Mouse (Mus musculus) cerebellum, postnatal 36 days (tissue): Measurements from ENCODE around the gene Cyp46a1.
A peak's percentile ranks its signal among the peaks of the same experiment; 100 is the strongest.

Experiments
- DNase-seq, 2 experiments: peaks; one replicate each; pipeline ENCODE4 v3.0.0; 2021 to 2022; ENCODE audit warnings: mixed read lengths in 2 of 2

Cyp46a1 gene

DNA sequence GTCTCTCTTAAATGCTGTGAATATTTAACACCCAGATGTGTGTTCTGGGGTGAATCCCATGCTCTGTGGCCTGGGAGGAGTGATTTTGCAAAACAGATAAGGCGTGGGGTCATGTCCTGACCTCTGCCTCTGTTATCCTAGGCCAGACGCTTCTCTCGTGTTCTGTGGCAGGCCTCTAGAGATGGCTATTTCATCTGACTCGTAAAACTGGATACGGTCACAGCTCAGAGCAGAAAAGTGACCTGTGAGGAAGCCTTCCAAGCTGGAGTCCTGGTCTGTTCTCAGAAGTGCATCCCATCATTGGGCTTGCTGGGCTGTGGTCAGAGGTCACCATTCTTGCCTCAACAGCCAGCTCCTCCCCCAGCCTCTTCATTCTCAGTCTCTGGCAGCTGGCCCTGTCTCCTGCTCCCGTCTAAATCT lies 21.7 kb upstream of the Cyp46a1 start:
- DNase-seq, result no peak

DNA sequence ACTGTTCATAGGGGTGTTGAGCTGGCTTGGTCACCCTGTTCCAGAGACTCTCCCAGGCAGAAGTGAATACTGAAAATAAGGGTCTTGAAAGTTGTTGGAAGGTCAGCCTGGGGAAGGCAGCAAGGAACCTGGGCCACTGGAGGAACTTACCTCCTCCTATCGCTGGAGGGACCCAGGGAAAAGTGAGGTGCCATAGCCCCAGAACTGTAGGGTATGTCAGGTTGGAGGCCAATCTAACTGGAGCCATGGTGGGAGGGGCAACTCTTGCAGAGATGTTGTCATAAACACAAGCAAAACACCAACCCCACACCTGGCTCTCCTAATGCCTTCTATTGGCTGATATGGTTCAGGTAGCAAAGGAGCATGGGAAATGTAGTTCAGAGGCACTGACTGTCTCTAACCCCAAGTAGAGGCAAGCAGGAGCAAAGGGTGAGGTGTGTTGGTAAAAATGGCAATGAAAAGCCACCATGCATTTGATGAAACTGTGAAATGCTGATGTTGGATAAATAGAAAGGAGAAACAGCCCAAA lies 20.9 kb upstream of the Cyp46a1 start:
- DNase-seq, result no peak

DNA sequence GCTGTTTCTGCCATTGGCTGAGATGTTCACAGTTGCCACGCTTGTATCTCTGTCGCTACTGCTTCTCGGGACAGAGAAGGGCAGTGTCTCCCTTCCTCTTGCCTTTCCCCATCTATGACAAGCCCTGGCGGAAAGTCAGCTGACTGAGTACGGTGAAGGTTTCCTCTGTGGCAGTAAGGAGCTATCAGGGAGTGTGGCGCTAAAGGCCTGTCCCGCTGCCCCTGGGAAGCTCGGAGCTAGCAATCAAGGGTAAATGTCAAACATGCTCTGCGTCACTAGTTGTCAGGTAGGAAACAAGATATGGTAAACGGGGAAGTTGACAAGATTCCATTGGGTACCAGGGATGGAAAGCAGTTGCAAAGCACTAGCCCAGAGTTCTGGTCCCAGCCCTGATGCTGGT lies 18.4 kb upstream of the Cyp46a1 start:
- DNase-seq, result no peak

DNA sequence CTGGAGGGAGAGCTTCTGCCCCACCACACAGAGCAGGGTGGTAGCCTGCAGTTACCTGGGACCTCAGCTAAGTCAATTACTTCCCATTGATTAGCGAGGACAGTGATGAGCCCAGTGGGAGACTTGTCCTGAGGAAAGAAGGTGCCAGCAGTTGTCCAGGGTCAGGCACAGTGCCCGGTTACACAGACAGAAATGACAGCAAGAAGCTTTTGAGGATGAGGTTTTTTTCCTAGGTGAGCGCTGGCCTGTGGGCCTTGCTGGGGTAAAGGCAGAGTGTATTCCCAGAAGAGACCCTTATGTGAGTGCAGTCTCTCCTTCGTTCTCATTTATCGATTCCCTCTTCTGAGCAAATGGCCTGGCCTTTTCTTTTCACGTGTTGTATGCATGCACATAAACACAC lies 17.5 kb upstream of the Cyp46a1 start:
- DNase-seq, result no peak

DNA sequence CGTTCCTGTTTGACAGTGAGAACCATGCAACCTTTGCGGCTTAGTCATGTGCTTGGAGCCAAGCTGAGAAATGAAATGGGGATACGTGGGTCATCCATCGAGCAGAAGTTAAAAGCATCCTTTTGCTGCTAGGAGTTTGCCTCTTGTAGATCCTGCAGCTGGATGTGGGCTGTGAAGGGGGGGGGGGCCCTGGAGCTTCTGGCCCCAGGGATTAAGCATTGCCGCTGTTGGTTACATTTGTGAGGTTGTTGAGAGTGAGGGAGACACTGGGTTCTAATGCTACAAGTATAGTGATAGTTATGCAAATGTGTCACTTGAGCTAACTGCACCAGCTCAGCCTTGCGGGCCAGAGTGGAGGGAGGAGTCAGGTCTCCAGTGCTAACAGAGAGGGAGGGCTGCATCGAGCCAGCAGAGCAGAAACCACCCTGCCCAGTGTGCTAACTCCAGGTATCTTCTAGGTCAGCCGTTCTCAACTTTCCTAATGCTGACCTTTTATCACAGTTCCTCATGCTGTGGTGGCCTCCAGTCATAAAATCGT lies 16.9 kb upstream of the Cyp46a1 start:
- DNase-seq, result no peak

DNA sequence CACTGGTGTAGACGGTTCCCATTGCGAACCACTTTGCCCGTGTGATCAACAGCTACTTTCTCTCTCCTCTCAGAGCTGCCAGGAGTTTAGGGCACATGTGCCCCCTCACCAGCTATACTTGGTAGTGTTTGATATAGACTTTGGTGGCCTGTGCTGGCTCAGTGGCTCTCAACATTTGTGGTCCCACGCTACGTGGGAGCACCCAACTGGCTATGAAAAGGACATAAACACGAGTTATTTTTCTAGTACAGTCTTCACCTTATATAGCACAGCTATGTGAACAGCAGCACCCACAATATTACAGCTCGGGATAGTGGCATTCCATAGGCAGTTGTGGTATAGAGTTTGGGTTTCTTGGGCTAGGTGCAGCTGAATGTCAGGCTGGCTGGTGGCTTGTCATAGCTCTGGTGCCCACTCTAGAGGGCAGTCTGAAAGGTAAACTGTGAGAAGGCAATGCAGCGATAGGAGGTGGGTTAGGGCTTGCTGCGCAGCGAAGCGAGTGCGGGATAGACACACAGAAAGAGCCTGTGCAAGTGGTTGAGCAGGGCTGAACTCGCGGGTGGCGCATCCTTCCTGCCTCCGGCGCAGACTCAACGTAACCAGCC lies 16.3 kb upstream of the Cyp46a1 start:
- no peak for DNase-seq

DNA sequence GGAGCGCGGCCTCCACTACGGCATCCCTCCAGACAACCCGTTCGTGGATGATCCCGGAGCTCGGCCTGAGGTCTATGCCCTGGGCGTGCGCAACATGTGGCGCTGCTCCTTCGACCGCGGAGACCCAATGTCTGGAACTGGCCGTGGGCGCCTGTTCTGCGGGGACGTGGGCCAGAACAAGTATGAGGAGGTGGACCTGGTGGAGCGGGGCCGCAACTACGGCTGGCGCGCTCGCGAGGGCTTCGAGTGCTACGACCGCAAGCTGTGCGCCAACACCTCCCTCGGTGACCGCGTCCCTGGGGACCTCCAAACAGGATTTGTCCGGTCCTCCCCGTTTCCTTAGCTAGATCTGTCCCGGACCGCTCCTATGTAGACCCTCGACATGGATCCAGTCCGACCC lies 15.7 kb upstream of the Cyp46a1 start:
- DNase-seq, result no peak

DNA sequence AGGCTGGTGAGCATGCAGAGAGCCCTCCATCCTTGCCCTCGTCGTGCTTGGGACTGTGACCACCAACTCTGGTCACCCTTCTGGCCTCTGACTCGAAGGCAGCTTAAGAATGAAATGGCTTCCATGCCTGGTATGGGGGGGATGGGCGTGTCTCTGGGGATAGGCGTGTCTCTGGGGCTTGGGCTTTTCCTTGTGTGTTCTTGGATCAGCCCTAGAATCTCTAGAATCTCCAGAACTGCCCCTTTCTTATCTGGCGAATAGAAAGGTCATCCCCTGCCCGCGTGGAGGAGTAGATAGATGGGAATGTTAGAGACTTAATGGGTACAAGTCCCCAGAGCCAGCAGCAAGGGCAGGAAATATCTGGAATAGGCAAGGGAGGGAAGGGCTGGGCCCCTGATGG lies 14.1 kb upstream of the Cyp46a1 start:
- no peak for DNase-seq

DNA sequence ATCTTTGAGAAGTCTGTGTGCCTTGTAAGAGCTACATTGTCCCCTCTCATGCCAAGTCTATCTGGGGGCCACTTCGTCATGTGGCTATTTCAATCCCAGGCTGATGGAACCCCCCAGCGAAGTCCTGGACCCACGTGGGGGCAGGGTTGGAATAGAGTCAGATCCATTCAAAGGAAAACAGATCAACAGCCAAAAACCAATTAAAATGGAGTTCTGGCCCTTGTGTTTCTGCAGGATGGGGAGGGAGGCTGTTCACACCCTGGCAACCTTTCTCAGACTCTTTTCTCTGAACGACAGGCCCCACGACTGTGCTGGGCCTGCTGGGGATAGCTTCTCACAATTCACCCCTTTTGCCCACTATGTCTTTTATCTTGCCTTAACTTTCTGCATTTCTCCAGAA lies 7.8 kb upstream of the Cyp46a1 start:
- no peak for DNase-seq

DNA sequence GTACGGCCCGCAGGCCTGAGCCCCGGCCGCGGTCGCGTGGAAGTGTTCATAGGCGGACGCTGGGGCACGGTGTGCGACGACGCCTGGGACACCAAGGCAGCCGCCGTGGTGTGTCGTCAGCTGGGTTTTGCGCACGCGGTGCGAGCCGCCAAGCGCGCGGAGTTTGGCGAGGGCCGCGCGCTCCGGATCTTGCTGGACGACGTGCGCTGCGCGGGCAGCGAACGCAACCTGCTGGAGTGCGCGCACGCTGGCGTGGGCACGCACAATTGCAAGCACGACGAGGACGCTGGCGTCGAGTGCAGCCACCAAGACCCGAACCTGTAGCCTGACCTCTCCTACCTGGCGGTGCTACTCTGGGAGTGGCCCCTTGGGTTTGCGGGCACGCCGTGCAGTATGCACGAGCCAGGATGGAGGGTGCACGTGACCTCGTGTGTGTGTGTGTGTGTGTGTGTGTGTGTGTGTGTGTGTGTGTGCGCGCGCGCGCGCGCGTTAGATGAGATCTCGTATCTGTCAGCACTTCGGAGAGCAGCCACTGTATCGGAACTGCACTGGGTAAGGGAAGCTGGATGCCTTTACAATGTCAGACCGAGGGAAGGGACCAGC lies 6.2 kb upstream of the Cyp46a1 start:
- DNase-seq, result peak; percentile 25 to 52

DNA sequence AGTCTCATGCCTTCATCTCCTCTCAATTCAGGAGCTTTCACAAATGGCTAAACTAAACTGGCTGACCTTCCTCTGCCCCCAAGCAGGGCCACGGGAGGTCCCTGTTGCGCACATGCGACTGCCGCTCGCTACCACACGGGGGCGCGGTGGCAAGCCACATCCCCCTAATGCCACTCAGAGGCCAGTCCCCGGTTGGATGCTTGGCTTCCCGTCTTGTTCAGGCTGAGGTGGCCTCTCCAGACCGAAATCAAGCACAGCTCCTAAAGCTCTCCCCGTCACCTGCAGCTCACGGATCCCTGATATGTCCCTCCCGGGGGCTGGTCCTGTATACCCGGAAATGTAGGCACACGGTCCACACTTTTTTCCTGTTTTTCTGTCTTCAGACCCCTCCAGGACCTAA lies 1.1 kb upstream of the Cyp46a1 start:
- peak; percentile 84 to 88 for DNase-seq

DNA sequence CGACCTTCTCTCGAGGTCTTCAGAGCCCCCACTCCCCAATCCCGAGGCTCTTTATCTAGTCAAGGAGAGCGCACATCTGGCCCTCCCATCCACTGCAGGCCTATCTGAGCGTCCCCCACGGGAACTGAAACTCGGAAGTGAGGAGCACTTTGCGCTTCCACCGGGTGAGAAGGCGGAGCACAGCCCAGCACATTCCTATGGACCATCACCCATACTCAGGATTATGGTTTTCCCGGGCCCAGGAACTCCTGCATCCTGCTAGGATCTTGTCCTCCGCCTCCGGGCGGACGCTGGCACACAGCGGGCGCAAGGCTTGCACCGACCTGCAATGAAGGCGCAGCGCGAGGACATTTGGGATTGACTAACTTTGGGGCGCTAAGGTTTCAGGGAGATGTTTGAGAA lies 699 bp upstream of the Cyp46a1 start:
- no peak for DNase-seq

DNA sequence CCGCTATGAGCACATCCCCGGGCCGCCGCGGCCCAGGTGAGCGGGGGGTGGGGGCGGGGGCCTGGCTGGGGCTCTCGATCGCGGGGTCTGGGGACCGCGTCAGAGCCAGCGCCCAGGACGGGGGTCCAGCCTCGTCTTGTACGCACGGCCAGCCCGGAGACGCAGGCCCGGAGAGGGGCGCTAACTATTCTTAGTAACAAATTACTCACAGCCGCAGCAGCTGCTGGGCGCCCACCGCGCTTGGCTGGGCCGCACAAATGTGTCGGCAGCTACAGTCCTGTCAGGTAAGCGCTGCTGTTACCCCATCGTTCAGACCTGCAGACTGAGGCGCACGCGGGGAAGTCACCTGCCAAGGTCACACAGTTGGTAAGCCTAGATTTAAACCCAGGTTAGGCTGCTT lies 348 bp downstream of the Cyp46a1 start:
- DNase-seq, result peak in 1 of 2 experiments; percentile 31

DNA sequence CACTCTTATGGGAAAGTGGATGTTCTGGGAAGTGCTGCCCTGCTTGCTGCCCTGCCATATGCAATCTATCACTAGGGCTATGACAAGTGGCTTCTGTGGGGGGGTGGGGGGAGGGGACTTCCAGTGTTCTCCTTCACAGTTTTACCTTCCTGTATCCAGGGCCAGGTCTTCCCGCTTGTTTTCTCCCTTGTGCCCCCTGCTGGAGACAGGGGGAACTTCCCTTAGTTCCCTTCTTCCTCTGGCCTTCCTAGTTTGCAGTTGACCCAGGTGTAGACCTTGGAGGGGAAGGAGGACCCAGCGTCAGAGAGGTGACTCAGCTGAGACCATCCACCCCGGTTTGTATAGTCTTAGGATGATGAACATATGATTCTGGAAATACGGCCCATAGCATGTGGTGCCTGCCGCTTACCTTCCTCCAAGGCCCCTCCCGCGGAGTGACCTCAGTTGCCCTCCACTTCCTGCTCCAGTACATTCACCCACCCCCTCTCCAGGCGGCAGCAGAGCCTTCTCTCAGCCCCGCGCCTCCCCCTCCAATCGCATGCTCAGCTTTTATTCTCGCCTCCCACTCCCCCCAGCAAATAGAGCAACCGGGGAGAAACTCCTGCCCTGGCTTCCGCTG lies 4.5 kb downstream of the Cyp46a1 start:
- peak; percentile 54 to 55 for DNase-seq

DNA sequence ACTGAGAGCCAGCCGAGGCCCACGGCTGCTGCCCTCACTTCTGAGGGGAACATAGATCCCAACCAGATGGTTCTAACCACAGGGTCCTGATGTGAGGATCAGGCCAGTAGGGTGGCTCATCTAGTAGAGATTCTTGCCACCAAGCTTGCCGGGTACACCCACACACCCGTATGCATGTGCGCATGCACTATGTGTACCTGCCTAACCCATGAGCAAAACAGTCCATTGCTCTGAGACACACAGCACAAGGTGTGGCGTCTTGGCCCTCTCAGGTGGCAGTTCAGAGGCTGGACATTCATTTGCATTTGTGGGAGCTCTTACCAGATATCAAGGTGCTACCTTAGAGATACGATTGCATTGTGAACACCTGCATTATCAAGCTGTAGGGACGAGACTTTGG lies 14.0 kb downstream of the Cyp46a1 start:
- DNase-seq, result no peak

DNA sequence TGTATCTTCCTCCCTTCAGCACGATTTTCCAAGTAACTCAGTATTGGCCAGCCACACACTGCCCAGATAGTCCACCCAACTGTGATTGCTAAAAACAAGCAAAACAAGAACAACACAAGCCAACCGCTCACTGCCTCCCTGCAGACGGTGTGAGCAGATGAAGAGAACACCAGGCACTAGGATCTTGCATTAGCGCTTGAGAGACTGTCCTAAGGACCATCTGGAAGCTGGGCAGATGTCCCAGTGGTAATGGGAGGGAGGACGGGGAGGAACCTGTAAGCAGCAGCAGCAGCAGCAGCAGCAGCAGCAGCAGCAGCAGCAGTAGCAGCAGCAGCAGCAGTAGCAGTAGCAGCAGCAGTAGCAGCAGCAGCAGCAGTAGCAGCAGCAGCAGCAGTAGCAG lies 14.8 kb downstream of the Cyp46a1 start:
- DNase-seq, result no peak

DNA sequence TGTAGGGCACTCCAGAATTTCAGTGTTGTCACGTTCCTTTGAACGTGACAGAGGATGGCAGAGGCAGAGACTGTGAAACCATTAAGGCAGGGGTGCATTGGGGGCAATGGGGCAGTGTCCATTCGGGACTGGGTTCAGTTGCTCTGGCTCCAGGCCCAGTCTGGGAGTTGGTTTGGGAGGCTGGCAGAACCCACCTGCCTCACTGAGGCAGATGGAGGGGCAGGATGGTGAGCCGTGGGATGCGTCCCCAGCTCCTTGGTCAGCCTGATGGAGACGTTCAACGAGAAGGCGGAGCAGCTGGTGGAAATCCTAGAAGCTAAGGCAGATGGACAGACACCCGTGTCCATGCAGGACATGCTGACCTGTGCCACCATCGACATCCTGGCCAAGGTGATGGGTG lies 16.8 kb downstream of the Cyp46a1 start:
- DNase-seq, result no peak

DNA sequence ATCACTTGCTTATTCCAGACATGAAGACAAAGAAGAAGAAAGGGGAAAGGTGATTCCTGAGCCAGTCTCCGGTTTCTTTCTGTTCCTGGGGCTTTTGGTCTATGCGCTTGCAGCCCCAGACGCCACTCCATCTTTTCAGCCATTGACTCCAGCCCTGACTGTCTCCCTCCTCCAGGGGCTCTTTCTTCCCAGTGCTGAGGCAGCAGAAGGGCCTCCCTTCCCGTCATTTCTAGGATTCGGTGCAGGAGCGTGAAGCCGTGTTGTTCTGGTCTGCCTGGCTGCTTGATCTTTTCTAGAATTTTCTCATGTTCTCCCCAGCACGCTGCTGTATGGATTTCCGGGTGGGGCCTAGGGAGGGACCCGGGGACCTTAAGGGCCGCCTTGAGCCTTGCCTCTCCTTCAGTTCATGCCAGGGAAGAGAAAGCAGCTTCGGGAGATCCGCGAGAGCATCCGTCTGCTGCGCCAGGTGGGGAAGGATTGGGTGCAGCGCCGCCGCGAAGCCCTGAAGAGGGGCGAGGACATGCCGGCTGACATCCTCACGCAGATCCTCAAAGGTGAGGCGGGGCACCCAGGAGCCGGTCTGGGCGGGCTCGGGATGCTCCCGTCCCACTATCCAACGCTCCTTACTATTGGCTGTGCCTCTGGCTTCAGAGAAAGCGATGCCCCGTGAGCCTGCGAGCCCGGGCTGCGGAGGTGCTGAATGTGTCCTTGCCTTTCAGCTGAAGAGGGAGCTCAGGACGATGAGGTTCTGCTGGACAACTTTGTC lies 18.4 kb downstream of the Cyp46a1 start:
- no peak for DNase-seq

DNA sequence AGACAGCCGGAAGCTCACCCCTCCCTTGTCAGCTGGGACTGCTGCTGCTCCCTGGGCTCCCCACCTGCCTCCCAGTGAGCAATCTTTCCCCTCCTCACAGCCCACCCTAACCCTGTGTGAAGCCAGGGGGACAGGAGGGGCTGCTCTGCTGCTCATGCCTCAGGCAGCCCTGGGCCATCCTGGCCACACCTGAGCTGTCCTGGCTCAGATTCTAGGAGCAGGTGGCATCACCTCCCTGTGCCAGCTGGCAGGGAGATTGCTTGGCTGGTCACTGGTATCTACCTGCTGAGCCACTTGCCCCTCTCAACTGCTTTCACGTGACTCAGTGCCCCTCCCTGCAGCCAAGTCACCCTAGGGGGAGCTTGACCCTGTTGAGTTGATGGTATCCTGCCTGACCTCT lies 20.1 kb downstream of the Cyp46a1 start:
- DNase-seq, result peak; percentile 93

DNA sequence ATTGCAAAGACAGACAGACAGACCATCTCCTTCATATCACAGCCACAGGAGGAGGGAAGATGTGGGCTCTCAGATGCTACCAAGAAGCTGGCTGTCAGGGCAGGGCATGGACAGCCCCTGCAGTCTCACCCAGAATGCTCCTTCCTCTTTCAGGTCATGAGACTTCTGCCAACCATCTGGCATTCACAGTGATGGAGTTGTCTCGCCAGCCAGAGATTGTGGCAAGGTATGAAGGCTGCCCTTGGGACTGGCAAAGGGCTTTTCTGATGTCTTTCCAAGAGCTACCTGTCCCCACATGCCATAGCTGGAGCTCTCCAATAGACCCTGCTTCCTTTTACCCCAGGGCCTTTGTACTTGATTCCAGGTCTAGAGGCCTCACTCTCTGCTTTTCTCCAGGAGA lies 21.1 kb downstream of the Cyp46a1 start:
- peak; percentile 75 to 79 for DNase-seq

DNA sequence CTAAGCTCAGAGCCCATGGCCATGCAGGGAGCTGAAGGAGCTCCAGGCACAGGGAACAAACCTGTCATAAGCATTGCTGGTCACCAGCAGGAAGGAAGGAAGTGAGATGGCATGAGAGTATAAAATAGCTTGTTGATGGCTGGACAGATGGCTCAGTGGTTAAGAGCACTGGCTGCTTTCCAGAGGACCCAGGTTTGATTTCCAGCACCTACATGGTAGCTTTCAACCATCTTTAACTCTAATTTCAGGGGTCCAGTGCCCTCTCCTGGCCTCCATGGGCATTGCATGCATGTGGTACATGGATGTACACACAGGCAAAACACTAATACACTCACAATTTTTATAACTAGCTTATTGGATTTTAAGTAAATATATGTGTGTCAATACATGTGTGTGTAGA lies 21.8 kb downstream of the Cyp46a1 start:
- DNase-seq, result no peak

DNA sequence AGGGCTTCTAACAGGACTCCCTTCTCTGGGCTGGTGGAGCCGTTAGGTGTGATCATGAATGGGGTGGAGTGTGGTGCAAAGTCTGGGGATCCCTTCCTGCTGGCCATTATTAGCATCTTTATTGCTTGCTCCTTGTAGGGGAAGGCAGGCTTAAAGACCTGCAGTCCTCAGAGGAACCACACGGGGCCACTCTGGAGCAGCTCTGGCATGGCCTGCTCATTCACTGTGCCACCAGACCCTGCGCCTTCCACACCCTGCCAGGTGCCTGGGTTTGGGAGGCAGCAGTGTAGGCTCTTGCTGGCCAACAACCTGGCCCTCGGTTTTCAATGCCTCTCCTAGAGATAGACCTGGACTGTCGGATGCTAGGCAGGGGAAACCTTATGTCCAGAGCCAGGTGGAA lies 29.6 kb downstream of the Cyp46a1 start:
- DNase-seq, result peak; percentile 95 to 97

DNA sequence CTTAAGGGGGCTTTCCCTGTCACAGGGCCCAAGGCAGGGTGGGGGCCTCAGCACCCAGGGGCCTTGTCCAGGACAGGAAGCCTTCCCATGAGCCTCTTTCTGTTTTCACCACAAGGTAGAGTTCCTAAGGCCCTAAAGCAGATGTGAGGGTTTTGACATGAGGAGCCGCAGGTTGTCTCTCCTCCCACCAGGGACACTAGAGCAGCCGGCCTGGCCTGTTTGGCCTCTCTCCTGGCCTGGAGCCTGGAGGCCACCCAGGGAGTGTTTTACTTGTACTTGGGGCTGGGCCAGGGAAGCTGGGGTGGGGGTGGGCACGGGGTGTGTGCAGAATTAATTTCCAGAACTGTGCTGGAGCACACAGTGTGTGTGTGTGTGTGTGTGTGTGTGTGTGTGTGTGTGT lies 31.2 kb downstream of the Cyp46a1 start:
- peak in 1 of 2 experiments; percentile 32 for DNase-seq
